Mouse (Mus musculus): Measurements from ENCODE around the gene Hps4.
A peak's percentile ranks its signal among the peaks of the same experiment; 100 is the strongest.

Hps4 gene

DNA sequence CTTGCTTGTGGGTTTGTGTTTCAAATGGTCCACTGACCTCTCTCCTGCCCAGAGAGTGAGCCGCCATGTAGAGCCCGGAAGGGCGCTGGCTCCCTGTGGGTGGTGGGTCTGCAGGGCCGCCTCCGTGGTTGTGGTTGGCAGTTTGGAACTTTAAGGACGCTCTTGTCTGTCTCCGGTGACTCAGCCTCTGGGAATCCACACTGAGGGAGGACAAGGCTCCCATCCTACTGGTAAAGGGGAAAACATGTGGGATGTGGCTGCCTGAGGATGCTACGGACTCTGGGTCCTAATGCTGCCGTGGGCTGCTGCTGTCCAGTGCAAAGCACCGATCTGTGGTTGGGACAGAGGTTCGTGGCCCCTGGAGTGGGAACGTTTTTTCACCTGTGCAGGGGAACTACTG lies 25.0 kb downstream of the Hps4 start:
- no peak for DNase-seq

DNA sequence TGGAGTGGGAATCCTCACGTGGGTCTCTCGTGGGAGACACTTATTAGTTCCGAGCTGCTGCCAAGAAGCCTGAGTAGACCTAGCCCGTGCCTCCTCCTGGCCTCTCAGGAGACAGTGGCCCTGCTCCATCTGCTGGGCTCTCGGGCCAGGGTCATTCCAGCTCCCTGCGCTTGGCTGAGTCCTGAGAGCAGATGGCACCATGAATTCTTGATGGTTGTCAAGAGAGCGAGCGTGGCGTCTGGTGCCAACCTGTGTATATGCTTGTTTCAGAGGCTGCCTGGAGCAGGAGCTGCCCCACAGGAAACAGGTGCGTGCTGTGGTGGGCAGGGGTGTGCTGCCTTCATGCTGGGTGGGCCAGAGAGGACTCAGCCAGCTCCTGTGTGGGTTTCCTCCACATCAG lies 25.8 kb downstream of the Hps4 start:
- peak; percentile 19 to 34 for DNase-seq

GRCm38 (mm10) chr5:112369326-112369725 lies 26.4 kb downstream of the Hps4 start:
- peak; percentile 19 to 38 for DNase-seq

- DNase-seq, result no peak
Measured at GRCm38 (mm10) chr5:112370236-112370813, 27.4 kb downstream of the Hps4 start.

DNA sequence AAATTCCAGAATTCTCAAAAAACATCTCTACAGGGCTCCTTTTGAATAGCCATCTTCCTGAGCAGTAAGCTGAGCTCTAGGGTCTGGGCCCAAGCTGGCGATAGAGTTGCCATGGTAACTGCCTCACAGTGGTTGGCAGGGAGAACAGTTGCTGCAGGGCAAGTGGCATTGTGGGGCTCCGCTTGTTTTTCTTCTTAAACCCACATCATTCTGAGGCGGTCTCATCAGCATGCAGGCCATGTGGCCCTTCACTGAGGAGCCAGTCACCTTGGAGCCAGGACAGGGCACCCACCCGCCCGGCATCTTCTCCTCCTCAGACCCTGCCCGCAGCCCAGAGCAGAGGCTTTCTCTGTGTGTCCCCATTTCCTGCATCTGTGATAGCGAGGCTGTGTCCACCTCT lies 29.1 kb downstream of the Hps4 start:
- DNase-seq, result no peak

- DNase-seq, result peak; percentile 10 to 34
Measured at GRCm38 (mm10) chr5:112376111-112376510, 33.2 kb downstream of the Hps4 start.

DNA sequence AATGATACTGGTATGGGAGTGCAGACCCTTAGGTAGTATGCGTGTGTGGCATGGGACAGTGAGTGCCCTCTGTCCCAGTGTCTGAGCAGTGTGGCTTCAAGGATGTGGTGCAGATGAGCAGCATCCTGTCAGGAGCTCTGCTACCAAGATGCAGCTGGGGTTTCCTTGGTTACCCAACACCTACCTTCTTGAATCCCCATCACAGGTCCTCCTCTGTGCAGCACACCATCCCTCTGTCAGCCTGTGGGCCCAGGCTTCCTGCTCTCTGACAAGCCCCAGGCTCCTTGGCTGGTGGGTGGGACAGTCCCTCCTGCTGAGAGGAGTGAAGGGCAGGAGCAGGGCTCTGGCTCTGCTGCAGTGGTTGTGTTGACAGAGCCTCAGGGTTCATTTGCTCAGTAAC lies 34.5 kb downstream of the Hps4 start:
- no peak for DNase-seq

DNA sequence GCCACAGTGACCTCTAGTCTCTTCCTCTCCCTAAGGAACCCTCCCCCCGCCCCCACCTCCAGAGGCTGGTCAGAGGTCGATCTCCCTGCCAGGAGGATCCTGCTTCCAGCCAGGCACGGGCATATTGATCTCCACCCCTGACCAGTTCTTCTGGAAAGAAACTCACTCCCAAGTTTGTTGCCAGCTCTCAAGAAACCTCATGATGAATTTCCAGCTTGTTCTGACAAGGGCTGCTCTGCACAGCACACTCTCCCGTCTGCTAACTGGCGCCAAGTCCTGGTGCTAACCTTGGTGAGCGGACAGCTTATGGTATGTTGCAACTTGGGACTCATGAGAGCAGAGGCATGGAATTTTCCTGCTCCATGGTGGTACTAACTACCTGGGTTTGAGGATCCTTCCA lies 35.8 kb downstream of the Hps4 start:
- no peak for DNase-seq

DNA sequence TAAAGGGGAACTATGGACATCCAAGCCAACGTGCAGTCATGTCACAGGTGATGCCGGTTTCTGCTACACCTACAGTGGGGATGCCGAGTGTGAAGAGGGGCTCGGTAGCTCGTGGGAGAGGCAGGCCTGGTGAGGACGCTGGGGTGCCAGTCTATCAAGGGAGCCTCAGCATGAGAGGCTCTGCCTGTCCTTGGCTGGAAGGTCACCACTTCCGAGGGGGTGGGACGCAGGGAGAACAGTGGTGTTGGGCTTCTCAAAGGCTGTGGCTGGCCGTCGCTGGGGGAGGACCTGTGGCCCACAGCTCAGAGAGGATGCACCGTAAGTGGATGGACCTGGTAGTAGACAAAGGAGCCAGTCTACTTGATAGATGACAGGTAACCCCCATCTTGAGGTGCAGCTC lies 38.3 kb downstream of the Hps4 start:
- no peak for DNase-seq

DNA sequence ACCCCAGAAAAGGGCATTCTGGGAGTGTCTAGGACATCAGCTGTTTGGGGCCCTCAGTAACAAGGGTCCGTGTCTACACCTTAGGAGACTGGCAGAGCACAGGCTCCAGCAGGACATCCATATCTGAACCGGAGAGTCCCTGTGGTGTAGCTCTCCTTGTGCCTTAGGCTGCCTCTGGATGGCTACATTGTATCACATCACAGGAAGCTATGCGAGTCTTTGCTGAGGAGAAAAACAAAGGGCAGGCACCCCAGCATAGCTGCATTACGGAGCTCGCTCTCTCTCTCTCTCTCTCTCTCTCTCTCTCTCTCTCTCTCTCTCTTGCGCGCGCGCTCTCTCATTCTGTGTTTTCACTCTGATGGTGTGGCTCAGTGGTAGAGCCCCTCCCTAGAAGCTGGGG lies 39.2 kb downstream of the Hps4 start:
- no peak for DNase-seq

DNA sequence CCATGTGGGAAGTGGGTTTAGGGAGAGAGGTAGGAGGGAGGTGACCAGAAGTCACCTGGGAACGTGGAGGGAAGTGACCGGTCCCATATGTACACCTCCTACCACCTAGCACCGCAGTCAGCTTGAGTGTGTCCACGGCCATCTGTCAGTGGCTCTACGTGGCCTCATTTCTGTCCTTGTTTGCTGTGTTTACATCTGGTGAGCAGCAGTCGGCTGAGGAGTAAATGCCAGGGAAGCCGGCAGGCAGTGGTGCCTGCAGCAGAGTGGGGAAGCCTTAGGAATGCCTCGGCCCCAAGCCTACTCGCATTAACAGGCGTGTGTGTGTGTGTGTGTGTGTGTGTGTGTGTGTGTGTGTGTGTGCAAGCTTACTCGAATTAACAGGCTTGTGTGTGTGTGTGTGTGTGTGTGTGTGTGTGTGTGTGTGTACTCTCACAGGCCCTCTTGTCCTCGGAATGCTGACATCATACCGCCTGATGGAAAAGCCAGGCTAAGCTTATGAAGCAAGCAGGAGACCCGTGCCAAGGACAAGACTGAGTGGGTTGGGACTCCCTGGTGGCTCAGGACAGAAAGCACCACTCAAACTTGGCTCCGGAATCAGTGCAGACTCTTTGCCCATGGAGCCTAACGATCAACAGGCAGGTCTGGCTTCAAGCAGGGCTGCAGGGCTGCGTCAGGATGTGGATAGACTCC lies 39.9 kb downstream of the Hps4 start:
- no peak for DNase-seq

- no peak for DNase-seq
Measured at GRCm38 (mm10) chr5:112384805-112385472, 42.1 kb downstream of the Hps4 start.

- DNase-seq, result no peak
Measured at GRCm38 (mm10) chr5:112385973-112386372, 43.1 kb downstream of the Hps4 start.

- no peak for DNase-seq
Measured at GRCm38 (mm10) chr5:112389352-112389751, 46.5 kb downstream of the Hps4 start.

DNA sequence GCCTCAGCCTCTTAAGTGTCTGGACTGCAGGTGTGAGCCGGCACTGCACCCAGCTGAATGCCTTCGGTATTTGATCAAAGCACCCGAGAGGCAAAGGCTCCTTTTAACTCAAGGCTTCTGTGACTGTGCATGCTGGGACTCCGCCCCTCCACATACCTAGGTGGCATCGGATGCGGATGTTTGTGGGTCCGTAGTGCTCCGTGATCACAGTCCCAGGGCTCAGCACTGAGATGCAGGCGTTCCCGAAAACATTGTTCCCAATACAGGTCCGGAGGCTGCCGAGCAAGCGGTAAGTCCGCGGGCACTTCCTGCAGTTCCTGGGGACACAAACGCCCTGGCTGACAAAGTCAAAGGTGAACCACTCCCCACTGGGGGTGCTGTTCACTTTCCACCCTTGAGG lies 48.1 kb downstream of the Hps4 start:
- DNase-seq, result no peak

- no peak for DNase-seq
Measured at GRCm38 (mm10) chr5:112391676-112392323, 48.9 kb downstream of the Hps4 start.

DNA sequence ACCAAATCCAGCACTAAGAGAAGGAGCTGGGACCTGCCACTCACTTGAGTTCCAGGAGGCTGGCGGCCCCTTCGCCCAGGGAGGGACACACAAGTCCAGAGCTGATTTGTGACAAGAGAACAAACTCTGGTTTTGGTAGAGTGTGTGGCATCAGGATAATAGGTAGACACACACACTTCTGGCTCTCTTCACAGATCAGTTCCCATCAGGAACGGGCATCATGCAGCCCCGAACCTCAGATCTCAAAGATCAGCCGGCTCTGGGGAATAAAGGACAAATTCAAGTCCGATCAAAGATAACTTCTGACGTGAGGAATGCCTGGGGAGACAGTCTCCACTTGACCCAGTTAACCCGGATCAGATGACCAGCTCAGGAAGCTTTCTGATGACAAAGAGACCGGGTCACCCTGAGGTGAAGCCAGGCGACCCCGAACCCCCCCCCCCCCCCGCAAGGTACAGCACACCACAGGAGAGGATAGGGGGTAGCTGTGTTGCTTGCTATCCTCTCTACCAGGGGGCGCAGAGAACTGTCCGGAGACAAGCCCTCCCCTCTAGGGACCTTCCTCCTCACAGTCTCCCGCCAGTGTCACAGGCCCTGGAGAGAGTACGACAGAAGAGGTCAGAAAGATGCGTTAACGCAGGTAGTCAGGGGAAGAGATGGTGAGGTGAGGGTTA lies 51.0 kb downstream of the Hps4 start:
- DNase-seq, result no peak

GRCm38 (mm10) chr5:112394415-112394763 lies 51.5 kb downstream of the Hps4 start:
- no peak for DNase-seq

DNA sequence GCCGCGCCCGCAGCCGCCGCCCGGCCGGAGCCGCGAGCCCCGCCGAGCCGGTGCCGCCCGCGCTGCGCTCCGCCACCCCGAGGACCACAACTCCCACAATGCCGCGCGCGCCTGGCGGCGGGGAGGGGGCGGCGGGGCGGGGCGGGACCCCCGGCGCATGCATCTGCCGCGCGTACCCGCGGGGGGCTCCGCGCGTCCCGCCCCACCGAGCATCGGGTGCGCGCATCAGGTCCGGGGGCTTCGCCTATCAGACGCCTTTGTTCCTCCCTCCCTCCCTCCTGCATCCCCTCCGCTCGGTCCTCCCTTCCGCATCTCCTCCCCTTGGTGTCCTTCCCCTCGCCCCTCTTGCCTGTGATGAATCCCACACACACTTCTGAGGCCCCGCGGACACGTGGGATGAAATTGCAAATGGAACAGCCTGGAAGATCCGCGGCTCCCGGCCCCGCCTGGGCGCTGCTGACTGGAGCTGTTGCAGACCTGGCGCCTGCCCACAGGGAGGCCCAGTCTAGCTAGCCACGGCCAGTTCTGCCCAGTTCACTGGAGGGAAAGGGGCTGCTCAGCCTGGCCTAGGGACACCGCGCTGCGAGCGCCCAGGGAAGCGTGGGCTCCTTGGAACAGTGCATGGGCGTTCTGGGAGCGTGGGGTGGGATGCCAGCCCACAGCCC lies 52.0 kb downstream of the Hps4 start, which contains the start of gene Asphd2:
TSS of gene Asphd2 (minus strand) at position 88 of the 665 bp plus-strand sequence.
- no peak for DNase-seq

DNA sequence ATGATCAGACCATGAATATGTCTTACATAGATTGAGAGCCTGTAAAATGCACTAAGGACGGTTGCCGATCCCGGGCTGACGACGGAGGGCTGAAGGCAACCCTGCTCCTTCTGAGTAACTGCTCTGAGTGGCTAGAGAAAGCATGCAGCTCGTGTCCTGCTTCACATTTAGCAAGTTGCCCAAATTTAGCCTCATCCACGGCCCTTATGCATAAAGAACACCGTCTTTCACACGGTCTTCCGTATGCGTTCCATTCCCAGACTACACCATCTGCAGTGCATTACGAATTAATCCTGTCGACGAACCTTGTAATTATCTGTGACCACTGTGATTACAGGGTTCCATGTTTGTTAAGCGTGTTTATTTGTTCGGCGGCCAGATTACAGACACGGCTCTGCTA lies 53.2 kb downstream of the Hps4 start:
- DNase-seq, result no peak

GRCm38 (mm10) chr5:112399284-112399683 lies 56.4 kb downstream of the Hps4 start:
- DNase-seq, result no peak

DNA sequence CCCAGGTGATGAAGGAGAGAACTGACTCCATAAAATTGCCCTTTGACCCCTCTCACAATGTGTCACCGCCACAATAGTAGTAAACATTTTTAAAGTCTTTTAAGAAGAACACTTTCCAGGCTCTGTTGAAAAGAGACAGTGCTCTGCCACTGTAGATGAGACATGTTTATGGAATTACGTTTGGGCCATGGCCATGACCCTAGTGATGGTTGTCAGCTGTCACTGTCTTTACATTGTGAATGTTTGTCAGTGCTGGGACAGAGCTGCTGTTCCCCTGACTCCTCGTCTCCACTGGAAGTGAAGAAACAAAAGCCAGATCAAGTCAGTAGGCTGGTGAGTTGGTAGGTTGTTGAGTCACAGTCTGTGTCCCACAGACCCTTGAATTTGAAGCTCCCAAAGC lies 59.6 kb downstream of the Hps4 start:
- DNase-seq, result no peak

- no peak for DNase-seq
Measured at GRCm38 (mm10) chr5:112406017-112406416, 63.1 kb downstream of the Hps4 start.
